Mouse (Mus musculus) gonadal fat pad, adult 2 months (tissue): ENCODE measurements around the gene Tm6sf1. TPM values are rescaled to one million over a fixed set of nuclear protein-coding genes. Genes with fewer than 3 reads are reported as not detected.

Experiments
- DNase-seq: peaks from one replicate; pipeline ENCODE4 v3.0.0-alpha.2; 2012; ENCODE audit warnings: low read depth
- polyA plus RNA-seq: library from polyadenylated mRNA; depleted of rRNA; stranded (reverse); fragments of >200 nt; gene quantifications from 2 replicates; pipeline ENCODE4 v1.2.3, GENCODE M21; 2012; rRNA removed

Gene Tm6sf1
- polyA plus RNA-seq, 1 experiment = 36.5 TPM

DNA sequence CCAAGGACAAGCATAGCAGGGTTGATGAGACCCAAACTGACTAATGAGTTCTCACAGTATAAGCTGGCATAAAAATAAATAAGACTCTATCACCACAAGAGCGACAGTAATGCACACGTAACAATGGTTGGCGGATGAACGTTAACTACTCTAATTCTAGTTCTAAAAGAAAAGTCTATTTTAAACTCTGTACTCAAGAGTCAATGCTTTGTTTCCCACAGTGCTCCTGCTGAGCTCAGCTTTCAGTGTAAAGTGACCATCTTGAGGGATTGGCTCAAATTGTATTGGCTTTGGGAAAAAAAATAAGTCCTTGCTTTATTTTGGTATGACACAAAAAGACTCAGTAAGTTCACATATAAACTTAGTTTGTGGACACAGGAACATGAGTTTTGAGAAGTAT is 26.3 kb downstream of the Tm6sf1 start:
- no peak for DNase-seq

DNA sequence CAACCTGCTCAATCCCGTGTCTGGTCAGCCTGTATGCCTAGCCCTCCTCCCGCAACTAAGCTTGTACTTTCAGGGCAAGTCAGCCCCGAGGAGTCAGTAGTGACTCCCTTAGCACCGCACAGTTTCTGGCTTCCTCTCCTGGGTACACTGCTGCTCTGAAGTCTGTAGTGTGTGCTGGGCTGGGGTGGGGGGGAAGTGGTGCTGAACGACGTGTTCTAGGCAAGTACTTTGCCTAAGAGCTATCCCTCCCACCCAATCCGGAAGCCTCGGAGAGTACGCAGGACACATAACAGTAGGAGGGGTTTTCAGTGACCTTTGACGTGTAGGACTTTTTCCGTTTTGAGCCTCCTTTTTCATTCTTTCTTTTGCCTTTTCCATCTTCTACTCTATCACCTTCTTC is 40.6 kb downstream of the Tm6sf1 start:
- no peak for DNase-seq

DNA sequence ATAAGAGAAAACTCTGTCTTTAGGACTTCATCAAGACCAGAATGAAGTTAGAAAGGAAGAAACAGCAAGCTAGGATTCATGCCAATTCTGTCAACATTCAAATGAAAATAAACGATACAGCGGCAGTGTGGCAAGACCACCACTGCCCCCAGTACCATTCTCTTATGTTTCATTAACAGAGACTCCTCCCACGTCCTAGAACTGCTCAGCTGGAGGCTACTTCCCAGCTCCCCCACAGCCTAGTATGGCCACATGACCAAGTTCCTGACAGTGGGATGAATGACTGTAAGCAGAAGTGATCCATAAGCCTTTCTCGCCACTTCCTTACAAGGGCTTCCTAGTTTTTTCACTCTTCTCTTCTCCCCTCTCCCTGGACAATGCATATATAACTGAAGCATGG is 45.3 kb downstream of the Tm6sf1 start:
- no peak for DNase-seq

DNA sequence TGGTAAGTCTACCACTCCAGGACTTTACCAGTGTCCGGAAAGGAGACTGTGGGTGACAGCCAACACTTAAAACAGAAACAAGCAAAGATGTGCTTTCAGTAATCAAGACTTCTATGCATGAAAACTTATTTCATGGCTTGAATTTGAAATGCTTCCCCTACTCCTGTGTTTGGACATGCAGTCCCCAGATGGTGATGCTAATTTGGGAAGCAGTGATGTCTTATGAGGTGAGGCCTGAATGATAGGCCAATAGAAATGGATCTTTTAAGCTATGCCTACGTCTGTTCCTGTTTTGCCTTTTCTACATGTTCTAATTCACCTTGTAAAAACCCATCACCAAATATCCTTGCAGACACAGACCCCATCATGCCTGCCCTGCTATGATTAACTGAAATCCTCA is 46.1 kb downstream of the Tm6sf1 start:
- DNase-seq = no peak

DNA sequence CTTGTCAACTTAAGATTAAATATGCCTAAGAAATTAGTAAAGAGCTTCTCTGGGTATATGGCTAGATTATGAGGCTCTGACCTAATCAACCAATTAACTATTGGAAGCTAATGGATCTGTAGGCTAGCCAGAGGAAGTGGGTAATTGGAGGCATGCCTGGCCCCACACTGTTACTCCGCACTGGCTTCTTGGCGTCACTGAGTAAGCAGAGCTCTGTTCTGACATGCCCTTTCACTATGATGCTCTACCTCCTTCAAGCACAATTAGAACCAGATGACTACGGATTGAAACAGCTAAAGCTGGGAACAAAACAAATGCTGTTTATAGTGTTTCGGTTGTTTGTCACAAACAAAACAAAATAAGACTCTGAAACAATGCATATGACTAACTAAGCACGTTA is 59.5 kb downstream of the Tm6sf1 start:
- no peak for DNase-seq

DNA sequence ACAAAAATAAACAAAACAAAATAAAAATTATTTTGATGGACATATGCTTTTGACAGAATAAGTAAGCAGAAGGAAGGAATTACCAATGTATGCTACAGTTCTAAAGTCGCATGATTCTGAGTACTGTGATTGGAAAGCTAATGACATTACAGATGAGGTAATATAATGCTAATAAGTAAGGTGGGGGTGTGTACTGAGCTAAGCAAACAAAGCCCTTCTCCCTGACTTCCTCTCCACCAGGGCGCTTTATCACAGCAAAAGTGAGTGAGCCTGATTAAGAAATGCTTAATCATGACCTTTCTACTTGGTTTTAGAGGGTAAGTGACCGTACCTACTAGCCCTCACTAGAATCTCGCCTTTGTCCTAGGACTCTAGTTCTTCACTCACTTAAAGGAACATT is 61.5 kb downstream of the Tm6sf1 start:
- DNase-seq = no peak

DNA sequence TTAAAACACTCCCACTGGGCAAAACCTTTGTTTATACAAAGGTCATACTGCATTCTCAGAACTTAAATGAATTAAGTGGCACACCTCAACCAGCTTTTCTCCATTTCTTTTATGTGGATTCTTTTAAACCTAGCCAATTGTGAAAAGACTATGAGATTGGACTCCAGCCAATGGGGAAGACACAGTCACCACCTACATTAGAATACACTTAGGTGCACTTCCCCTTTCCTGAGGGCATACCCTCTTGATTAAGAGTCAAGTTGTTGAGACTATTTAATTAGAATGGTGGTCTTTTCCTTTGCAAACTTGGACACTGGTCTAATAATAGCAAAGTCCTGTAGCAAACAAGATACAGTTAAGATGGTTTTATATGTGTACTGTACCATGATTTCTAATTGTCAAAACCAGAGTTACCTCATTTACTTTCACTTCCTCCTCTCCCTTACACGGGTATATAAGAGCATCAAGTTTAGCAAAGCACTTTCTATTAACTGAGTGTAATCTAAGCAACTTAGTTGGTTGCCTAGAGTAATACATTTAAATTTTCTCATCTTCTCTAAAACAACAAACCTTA is 62.7 kb downstream of the Tm6sf1 start:
- no peak for DNase-seq

DNA sequence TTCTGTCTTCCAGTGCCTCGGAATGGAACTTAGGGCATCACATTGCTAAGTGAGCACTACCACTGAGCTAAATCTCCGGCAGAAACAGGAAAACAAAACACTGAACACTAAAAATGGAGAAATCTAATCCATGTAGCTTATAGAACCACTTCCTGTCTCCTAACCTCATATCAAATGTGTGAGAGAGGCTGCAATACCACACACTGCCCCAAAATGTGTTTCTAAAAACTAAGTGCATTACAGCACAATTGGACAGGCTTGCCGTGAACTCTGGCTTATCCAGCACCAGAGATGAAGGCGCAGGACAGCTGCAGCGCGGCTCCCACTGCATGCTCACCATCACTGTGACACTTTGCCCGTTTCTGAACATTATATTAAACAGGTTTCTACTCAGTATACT is 70.2 kb downstream of the Tm6sf1 start:
- no peak for DNase-seq

DNA sequence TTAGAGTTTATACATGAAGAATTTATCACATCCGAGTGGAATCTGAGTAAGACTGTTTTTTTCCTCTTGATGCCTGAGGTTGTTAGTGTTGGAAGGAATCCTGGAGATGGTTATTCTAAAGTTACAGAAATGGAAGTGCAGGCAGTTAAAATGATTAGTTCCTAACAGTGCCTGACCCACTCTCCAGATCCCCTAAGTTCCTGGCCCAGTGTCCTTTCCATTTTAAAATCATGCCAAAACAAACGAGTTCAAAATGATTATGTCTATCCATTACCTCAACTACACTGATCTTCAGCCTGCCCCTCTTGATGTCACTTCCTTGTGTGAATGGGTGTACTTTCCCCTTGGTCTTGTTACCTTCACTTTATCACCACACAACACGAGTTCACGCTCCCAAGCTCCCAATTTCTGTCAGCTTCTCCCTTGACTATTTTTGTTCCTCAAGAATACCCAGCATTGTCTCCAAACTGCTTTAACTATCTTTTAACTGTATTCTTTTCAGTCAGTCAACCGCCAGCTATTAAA is 73.8 kb downstream of the Tm6sf1 start:
- no peak for DNase-seq

DNA sequence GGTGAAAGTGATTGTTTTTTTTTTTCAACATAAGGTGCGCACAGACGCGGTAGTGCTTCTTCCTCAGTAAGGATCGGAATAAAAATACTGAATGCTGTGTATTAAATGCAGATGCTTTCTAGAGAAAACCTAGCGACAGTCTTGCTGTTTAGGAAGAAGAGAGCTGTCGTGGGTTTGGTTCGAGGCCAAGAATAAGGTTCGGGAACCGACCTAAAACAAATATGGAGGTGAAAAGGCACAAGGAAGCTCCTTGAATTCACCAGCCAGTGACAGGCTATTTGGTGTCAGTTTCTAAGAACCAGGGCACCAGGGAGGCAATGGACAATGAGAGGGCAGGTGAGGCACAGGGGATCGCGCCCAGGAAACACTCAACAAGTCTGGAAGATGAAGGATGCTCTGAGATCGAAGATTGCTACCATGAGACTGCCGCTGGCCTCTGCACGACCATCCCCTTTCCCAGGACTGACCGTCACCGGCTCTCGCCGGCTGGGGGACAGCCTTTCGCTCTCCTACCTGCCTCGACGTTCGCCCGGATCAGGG is 74.3 kb downstream of the Tm6sf1 start:
- no peak for DNase-seq

DNA sequence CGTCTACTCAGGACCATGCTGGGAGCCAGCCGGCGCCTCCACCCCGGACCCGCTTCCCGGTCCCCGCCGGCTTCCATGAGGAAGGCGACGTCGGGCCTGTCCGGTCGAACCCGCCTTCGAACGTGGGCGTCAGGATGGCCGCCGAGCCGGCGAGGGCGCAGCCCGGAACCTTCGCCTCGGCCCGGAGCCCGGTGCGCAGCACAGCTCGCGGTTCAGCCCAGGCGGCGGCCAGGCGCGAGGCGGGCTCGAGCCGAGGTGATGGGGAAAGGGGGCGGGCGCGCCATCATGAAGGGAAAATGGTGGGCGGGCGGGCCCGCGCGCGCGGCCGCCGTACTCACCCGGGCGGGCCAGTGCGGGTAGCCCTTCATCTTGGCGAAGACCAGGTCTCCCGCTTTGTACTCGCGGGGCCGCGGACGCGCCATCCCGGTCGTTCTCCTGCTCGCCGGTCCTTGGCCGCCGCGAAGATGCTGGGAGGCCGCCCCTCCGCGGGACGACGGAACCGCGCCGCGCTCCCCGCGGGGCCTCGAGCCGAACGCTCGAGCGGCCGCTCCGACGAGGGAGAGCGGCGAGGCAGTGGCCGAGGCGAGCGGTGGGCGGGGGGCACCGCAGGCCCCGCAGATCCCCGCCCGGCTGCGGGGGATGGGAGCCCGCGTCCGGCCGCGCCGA is 74.9 kb downstream of the Tm6sf1 start:
- no peak for DNase-seq

Other genes with a start within 250 kb of the Tm6sf1 start
- 1.3 and 1.6 TPM in 2 replicates for gene Homer2, start 151.5 kb upstream of the Tm6sf1 start, polyA plus RNA-seq
- 16.7 and 17.7 TPM in 2 replicates for gene Ramac, start 96.1 kb upstream of the Tm6sf1 start, polyA plus RNA-seq
- gene 3110040N11Rik, start 69.5 kb upstream of the Tm6sf1 start, polyA plus RNA-seq = 35.6 and 60.7 TPM in 2 replicates
- gene Btbd1, start 29.6 kb upstream of the Tm6sf1 start, polyA plus RNA-seq = 39.4 and 48.1 TPM in 2 replicates
- not detected in 2 replicates for gene Gm10160, start 3.2 kb upstream of the Tm6sf1 start, polyA plus RNA-seq
- 3.1 and 4.5 TPM in 2 replicates for gene Hdgfl3, start 75.5 kb downstream of the Tm6sf1 start, polyA plus RNA-seq
- 1.3 and 1.7 TPM in 2 replicates for gene Bnc1, start 133.3 kb downstream of the Tm6sf1 start, polyA plus RNA-seq